Mouse (Mus musculus) 3T3-L1 (cell line): ENCODE measurements around the gene Rtf2.
A peak's percentile ranks its signal among the peaks of the same experiment; 100 is the strongest.

Experiments used
- DNase-seq: peaks from one replicate; pipeline ENCODE4 v3.0.0-alpha.2; 2015; ENCODE audit warnings: low read depth, low spot score

The Rtf2 gene

DNA sequence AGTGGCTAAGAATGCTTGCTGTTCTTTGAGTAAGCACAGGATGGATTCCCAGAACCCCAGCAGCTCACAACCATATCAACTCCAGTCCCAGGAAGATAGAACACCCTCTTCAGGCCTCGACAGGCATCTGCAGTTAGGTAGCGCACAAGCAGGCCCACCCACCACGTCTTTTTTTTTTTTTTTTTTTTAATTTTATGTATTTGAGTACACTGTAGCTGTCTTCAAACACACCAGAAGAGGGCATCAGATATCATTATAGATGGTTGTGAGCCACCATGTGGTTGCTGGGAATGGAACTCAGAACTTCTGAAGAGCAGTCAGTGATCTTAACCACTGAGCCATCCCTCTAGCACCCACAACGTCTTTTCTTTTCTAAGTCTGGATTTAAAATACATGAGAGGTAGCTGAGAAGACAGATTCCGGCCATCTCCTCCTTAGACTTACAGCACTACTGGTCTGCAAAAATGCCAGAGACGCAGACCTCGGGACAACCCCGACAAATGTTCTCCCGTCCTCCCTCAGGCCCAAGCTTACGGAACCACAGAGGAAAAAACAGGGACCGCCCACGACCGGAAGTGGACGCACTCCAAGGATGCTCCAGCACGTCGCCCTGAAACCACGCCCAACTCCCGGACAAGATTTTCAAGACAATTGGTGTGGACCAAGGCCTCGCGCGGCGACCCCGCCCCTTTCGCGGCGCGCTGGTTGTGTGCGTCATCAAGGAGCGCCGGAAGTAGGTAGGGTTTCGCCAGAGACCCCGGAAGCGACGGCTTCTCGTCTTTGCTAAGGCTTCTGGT lies at the start of gene Rtf2:
Gene Rtf2 (plus strand): TSS at position 714 of the 797 bp plus-strand sequence.
- peak; percentile 100 for DNase-seq

DNA sequence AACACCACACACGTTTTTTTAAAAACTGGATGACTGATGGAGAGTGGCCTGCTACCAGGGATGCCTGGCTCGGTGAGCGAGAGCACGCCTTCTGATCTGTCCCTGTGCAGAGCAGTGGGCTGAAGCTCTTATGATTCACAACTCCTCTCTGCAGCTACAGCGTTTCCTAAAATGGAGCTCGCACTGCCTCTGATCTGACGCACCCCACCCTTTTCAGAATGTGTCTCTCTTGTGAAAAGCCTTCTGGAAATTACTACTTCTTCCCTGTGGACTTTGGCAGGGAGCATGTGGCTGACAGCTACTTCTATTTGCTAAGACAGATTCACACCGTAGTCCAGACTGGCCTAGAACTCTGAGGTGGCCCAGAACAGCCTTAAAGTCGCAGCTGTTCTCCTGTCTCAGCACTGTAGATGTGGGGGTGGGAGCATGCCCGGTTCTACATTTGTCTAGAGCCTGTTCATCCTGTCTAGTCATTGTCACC lies 48.3 kb upstream of the Rtf2 start:
- DNase-seq = no peak

DNA sequence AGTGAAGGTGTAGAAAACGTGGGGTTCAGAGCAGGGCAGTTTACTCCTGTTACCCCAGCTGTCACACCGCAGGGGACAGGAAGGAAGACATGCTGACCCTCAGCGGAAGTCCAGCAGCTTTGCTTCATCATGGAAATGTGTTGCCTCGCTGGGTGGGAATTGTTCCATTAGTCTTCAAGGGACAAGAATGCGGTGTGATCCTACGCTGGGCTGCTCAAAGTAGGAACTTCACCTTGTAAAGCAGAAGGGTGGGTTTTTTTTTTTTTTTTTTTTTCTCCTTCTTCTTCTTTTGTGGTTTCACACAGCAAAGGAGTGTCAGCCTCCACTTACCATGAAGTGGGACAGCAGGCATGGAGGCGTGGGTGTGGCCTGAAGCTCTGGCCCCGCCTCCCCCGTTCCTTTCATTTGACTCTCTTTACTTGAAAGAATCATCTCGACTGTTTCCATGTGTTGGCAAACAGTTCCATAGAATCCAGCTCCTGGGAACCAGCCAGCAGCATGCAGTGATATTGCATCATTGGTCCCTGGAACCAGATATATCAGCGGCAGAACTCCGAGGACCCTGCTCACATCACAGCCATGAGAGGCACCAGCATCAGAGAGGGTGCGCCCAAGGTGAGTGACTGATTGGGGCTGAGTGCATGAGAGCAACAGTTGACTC lies 46.8 kb upstream of the Rtf2 start, which contains the start of gene Cass4:
Gene Cass4 (plus strand): TSS at position 404 of the 661 bp plus-strand sequence.
- DNase-seq = peak; percentile 48

DNA sequence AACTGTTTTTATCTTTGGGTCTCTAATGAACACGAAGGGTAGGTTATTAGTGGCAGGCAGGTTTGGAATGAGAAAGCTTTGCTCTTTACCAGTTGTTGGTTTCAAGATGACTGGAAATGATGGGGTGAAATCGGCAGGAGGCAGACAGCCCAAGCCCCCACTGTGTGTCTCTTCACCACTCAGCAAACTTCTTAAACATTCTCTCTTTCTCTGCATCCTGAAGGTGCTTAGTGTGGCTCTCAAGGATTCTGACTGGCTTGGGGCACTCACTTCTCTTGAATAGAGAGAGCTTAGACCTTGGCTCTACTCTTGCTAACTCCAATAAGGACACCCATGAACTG lies 46.3 kb upstream of the Rtf2 start:
- DNase-seq = no peak

DNA sequence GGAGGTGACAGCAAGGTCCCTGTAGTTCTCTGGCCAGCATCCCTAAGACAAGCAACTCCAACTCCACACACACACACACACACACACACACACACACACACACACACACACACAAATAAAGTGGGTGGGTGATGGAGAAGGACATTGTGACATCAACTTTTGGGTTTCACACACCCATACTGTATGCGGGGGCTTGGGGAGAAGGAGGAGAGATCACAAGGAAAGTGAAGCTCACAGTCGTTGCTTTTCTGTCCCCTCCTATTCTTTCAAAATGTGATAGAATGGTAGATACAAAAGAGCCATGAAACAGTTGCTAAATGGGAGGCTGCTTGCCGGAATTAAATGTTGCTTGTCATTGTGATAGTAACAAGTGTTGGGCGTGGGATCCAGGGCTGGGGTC lies 45.7 kb upstream of the Rtf2 start:
- DNase-seq = no peak

DNA sequence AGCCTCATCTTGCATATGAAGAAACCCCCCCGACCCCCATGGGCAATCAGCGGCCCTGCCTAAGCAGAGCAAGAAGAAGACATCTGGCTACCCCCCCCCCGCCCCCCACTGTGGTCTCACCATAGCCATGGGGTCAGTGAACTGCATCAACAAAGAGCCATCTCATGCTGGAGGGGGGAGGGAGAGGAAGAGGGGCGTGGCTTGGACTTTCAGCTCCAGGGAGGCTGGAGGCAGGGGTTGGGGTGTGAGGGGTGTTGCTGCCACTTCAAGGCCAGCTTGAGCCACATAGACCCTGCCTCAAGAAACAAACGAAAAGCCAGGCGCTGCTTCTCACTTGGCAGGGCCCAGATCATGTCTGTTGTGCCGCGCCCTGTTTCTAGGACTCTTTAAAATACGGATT lies 44.4 kb upstream of the Rtf2 start:
- no peak for DNase-seq

DNA sequence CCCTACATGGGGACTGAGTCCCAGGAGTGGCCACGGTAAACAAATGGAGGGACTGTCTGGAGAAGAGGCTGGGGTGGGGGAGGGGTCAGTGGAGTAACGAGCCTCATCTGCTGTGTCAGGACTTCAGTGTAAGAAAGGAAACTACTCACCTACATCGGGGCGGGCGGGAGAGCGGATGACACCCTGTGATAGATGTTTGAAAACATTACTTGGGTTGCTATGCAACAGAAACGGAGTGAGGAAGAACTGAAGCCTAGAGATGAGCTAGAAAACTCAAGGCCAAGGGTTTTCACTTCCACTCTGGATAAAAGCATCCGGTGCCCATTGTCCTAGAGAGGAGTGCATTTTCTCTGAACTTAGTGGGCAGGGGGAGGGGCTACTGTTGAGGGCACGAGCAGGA lies 40.5 kb upstream of the Rtf2 start:
- no peak for DNase-seq

DNA sequence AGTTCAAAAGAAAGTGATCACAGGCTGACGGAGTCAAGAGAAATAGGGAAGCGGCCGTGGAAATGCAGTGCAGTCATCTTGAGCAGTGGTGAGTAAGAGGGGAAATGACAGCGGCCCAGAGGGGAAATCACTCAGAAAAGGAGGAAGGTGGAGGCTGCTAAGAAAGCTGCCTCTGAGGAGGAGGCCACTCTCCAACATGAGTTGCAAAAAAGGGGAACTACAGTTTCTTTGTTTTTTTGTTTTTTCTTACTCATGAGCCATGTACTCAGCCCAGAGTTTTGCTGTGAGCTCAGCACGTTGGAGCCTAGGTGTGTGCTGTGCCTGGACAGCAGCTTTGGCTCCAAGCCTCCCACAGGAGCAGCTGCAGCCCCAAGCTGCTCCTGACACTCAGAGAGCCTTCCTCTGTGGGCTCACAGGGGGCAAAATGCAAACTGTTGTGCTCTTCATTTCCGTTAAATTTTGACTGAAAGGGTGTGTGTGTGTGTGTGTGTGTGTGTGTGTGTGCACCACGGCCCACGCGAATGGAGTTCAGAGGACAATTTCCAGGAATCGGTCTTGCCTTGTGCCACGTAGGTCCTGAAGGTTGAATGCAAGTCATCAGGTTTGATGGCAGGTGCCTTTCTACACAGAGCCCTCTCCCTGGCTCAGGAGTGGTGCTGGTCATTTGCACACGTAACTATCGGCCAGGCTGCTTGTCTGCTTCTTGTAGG lies 39.1 kb upstream of the Rtf2 start:
- DNase-seq = no peak

DNA sequence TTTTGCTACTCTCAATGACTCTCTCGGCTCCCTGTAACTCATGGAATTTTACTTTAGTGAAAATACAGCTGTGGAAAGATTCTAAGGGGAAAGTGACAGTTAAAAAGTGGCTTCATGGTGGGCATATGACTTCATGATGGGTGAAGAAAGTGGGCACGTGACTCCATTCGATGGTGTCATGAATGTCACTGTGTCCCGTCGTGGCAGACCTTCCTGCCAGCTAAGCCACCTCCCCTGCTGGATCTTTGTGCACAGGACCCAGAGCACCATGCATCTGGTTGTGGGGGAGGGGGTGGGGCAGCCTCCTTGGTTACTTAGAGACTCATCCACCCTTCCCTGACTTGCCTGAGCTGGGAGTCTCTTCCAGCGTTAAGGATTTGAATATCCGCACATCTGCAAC lies 36.1 kb upstream of the Rtf2 start:
- no peak for DNase-seq

DNA sequence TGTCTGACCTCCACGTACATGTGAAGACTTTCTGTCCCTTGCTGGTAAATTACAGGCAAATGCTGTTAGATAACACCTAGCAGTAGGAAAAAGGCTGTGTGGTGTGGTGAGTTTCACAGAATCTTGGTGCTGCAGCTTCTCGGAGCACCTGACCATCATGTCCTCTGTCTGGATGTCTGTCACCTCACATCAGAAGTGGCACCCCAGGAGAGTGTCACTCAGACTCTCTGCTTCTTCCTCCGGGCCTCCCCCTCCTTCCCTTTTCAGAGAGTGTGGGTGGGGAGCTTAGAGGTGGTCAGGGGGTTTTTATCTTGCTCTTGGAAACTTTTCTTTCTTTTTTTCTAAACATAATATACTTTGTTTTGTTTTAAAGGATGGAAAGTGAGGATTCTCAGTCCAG lies 35.3 kb upstream of the Rtf2 start:
- no peak for DNase-seq

DNA sequence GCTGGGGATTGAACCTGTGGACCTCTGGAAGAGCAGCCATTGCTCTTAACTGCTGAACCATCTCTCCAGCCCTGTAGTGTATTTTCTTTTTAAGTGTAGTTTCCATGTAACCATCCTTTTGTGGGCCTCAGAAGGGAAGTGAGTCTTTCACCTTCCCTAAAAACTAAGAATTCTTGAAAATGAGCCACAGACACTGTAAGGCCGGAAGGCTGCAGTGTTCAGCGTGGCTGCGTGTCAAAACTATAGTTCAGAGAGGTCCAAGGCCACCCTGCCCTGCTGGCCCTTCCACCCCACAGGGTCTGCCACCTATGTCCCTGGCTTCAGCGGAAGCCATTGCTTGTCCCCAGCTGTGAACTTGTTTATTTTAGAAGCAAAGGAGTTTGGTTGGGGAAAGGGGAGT lies 34.2 kb upstream of the Rtf2 start:
- DNase-seq = no peak

DNA sequence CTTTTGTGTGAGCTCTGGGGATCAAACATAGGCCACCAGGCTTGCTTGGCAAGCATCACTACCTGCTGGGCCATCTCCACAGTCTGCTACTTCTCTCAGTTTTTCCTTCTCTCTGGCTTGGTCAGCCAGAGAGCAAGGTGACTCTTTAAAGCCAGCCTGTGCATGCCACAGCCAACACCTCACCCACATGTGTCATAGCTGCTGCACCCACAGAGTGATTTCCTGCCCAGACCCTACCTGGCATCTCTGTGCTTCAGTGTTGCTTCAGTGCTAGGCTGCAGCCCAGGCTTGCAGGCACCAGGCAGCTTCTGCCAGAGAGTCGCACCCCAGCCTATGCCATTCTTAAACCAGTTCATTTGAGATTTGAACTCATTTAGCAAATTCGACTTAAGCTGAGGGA lies 32.9 kb upstream of the Rtf2 start:
- DNase-seq = no peak

DNA sequence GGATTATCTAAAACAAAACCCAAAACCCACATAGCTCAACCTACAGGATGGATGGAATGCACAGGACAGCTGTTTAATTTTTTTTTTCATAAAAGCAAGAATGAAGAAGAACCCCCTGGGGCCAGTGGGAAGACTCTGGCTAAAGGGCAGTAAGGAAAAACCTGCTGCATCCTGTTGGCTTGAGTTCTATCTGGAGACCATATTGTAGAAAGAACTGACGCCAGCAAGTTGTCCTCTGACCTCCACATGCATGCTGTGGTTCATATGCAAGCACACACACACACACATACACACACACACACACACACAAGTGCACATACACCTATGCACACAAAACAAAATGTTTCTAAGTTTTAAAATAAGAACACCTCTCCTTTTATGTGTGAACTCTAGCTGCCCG lies 29.7 kb upstream of the Rtf2 start:
- DNase-seq = no peak

DNA sequence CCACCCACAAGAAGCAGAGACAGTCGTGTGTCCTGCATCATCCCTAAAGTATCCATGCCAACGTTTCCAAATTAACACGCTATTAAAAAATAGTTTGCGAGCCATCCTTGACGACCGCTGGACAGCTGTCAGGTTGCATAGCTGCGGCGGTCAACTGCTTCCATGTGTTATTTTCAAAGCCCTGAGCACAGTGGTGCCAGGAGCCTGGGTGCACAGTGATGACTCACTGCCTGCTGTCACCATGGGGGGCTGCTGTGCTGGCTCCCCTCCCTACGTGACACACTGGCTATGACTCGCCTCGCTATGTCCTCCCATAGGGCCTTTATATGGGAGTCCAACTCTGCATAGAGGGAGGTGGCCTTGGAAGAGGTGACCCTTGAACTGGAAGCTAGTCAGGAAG lies 29.3 kb upstream of the Rtf2 start:
- peak; percentile 51 for DNase-seq

DNA sequence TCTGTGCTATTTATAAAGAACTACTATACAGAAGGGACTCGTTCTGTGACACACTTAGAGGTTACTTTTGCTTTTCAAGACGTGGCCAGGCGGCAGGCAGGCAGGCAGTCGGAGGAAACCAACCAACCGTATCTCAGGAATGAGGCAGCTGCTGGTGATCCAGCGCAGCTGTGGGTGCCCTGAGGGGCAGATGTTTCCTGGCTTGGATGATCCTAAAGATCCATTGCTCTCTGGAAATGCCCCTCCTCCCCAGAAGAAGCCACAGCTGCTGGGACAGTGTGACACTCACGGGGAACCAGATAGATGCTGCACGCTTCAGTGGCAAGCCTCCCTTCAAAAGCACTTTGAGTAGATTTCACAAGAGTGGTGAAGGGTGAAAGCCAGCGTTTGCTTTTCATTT lies 27.9 kb upstream of the Rtf2 start:
- no peak for DNase-seq

DNA sequence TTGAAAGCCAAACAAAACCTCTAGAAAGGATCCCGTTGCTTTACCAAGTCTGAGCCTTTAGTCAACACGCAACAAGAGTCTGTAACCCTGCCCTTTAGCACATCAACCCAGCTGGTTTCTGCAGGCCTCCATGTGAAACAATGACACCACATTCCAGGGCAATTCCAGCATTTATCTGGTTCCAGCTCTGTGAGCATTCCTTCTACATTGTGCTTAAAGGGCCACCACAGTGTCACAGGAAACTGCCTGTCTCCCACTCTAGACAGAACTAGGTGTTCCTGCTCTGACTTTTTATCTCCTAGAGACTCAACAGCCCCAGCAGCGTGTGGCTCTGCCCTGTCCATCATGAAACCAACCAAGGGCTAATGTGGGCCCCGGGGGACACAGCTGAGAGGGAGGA lies 27.1 kb upstream of the Rtf2 start:
- peak; percentile 21 for DNase-seq

DNA sequence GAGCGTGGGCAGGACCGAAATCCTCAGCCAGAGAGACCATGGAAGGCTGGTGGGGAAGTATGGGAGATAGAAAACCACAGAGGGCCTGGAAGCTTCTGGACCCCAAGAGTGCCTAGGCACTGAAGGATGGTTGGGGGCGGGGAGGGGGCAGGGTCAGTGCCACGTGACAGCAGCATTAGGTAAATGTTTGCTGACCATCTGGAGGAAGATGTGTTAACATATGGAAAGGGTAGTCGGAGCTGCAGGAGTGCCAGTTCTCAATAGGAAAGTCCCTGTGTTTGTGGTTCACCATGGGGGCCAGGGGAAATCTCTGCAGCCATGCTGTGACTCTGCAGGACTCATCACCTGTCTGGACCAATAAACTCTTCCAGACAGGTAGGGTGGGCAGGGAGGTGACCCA lies 26.5 kb upstream of the Rtf2 start:
- DNase-seq = no peak

DNA sequence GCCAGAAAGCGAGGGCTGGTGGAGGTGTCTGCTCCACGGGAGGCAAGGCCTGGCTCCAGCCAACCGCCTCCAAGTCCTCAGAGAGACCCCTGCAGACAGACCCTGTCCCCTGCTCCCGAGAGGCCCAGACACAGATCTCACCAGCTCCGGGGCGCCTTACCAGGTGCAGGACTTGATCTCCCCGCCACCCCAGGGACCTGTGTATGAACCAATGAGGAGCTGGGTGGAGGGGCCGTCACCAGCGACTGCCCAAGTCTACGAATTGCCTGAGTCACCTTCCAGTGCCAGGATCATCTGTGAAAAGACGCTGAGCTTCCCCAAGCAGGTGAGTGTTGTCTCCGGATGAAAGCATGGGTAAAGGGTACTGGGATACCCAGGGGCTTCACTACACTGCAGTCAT lies 24.1 kb upstream of the Rtf2 start:
- no peak for DNase-seq

DNA sequence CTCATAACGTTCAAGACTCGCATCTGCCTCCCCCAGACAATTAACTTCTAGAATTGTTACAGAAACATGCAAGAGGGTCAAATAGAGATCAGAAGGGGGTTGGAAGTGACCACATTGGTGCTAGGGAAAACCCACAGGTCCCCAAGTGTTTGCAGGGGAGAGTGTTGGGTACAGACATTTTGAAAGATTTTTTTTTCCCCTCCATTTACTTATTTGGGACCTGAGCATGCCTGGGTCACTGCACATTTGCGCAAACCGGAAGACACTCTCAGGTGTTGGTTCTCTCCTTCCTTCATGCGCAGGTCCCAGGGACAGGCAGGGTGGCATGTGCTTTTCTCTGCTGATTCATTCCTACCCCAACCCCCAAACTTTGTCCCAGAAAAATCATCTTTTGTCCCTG lies 23.5 kb upstream of the Rtf2 start:
- no peak for DNase-seq

DNA sequence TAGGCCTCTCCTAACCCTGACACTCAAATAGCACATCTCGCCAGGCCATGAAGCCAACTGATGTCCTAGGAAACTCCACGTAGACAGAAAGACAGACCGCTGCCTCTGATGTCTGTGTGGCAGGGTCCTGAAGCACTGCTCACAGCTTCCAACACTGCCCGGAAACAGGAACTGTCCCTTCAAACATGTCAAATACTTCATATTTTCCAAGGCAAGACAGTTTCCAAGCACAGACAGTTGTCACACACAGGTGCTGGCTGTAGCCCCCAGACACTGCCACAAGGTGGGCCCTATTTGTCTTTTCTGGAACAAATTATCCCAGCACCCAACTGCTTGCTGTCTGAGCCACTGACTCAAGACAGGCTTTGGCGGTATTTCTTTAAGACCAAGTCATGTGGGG lies 22.1 kb upstream of the Rtf2 start:
- no peak for DNase-seq

DNA sequence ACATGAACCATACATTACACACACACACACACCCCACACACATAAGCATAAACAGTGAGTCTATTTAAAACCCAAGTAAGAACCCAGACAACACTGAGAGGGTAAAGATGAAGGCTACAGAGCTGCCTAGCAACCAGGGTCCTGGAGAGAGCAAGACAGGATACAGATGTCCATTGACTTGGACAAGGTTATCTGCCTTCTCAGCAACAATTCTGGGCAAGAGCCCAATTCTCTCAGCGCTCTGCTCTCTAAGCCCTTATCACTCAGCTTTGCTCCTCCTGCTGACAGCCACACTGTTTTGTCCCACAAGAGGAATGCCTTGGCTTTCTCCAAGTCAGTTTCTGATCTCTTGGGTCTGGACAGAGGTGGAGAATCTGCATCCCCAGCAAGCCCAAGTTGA lies 9.7 kb upstream of the Rtf2 start:
- peak; percentile 56 for DNase-seq

DNA sequence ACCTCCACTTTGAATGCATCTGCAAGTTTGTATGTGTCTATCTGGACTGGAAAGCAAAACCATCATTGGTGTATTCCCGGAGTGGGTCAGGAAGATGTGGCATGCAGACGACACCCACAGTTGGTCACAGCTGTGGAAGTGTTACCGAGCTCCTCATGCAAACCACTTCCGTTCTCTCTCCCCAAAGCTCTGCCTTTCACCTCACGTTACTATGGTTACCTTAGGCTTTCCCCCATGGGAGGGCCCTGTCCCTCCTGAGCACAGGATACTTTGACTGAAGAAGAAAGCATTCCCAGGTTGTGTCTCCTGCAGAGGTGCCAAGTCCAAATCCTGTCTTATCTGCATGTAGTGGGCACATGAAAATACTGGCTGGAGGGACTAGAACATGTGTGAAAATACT lies 6.6 kb upstream of the Rtf2 start:
- DNase-seq = no peak
